Mouse (Mus musculus) heart, adult 8-10 months (tissue): Measurements from ENCODE around the gene Gcnt2. TPM values are rescaled to one million over a fixed set of nuclear protein-coding genes. Genes with fewer than 3 reads are reported as not detected.
A peak's percentile ranks its signal among the peaks of the same experiment; 100 is the strongest.
"Not testable (repeated sequence)": the region's sequence is repeated elsewhere in the genome, so short reads cannot be mapped to it uniquely, and the experiment has no call there.

Experiments used
- DNase-seq: peaks from one replicate; pipeline ENCODE4 v3.0.0; 2022; ENCODE audit warnings: low spot score
- total RNA-seq, 4 experiments: library from RNA; stranded (reverse); gene quantifications; 2 replicates each; pipeline ENCODE4 v1.2.4; 2022

Gene Gcnt2
- total RNA-seq, 4 experiments from 2014 or later = 6.2 to 9.7 (median 7.1) TPM

DNA sequence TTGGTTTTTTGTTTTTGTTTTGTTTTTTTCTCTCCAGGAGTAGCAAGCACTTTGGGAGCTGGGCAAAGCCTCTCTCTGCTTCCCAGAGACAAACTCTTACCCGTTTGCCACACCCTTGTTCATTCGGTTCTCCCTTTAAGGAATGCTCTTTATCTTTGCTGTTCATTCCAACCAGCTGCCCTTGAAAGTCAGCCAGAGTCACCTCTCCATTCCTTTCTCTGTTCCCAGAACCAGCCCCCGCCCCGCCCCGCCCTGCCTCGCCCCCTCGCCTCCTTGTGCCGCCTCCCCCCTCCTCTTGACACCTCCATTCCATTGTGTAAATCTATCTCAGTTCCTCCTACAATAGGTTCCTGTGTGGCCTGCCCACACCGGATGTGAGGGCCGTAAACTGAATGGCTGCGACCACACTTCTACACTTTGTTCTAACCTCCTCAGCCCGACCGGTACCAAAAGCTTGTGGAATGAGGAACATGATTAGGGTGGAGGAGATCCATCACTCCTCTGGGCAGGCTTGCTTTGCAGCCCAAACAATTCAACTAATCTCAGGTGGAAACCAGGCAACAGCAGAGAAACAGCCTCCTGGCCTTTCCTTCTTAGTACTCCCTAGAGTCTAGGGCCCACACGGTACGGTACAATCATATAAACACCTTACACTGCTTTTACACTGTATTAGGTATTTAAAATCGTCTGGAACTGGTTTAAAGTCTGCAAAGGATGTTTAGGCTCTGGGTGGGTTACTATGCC, 9.5 kb downstream of the Gcnt2 start:
- no peak for DNase-seq

GRCm38 (mm10) chr13:40874021-40874420, 14.5 kb downstream of the Gcnt2 start:
- DNase-seq = no peak

DNA sequence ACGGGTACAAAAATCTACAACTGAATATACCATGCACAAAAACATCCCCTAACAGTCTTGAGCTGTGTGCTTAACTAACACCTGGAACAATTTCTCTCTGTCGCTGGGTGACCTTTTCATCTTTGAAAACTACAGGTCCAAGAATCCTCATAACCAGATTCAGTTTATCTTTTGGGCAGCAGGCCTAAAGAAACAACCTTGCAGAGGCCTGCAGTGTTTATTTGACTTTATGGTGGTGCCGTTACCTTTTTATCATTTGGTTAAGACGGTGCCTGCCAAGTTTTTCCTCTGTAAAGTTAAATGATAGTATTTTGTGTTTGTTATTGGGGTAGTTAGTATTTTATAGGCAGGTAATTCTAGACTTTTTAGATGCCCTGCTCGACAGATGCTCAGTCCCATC, 15.9 kb downstream of the Gcnt2 start:
- no peak for DNase-seq

- DNase-seq = no peak
Observed at GRCm38 (mm10) chr13:40877589-40877988, 18.0 kb downstream of the Gcnt2 start.

DNA sequence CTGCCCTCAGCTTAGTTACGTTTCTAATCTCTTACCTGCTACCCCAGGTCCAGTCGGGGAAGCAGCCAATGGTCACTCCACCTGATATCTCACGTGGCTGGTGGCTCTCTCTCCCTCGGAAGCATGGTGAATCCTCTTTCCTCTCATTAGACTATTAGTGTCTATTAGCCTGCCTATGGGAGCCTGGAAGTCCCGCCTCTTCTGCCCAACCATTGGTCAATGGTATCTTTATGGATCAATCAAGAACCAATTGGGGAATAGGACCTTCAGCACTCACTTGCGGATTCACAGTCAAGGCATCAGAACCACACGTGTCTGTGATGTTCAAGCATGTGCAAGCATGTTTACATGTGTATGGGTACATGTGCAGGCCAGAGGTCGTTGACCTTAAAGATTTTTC, 21.0 kb downstream of the Gcnt2 start:
- DNase-seq = no peak

DNA sequence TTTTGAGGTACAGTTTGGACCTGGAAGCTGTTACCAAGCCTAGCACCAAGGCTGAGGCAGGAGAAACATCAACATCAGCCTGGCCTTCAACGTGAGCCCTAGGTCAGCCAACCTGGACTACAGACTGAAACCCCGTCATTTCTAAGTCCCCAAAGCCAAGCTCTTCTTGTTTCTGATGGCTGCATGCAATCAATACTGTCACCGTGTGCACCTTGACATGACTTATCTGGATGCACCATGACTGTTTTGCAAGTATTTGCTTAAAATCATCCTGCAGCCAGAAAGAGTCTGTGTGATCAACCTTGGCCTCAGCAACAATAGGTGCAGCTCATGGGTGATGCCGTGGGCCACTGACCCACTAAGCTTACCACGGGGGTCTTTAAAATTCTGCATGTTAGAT, 23.1 kb downstream of the Gcnt2 start:
- no peak for DNase-seq

DNA sequence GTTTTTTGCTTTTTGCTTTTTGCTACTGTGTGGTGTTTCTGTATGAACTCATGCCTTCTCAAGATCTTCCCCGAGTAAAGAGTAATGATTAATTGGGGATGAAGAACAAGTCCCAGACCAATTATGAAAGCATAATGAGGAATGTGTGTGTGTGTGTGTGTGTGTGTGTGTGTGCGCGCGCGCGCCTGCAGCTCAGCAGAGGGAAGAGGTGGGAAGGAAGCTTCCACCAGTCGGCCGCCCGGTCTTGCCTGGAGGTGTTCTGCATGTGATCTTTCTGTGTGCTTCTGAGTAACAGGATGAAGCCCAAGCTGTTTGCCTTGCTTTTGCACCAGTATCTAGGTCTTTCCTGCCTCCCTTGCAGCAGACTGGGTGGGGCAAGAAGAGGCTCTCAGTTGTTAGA, 24.3 kb downstream of the Gcnt2 start:
- no peak for DNase-seq

DNA sequence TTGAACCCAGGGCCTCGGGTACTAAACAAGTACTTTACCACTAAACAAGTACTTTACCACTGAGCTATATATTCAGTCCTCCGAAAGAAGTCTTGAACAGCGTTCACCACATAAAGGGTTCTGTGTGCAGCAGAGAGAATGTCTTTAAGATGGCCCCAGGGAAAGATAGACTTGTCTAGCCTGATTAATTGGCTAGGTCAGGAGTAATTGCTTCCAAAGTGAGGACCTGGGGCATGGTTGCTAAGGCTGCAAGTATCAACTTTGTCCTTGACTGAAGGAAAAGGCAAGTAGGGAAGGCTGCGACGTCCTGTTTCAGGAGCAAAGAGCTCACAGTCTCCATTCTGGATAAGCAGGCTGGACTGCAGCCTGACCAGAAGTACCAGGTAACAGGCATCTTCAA, 25.3 kb downstream of the Gcnt2 start:
- DNase-seq = no peak

DNA sequence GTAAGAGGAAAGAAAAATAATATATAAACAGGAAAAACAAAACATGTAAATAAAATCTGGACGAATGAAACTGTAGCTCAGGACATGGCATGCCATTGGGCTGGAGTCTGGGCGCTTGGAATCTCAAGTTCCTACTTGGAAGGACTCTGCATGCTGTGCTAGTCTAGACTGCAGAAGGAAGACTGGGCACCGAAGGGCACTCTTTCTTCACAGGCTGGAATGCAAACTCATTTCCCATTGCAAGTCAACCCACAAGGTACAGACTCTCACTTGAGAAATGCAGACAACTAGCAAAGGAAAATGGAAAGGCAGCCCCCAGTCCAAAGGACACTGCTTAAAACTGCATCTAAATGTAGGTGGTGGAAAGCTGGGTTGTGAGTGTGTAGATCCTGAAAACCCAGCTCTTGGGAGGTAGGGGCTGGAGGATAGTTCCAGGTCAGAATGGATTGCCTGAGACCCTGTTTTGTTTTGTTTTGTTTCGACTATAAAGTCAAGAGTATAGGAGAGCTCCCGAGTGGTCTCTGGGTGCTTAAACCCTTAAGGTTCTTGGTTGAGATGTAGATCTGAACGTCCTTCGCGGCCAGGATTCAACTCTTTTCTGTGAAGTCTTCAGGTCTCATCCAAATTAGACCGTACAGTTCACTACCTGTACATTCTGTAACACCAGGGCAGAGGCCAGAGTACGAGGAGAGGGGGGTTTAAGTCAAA, 26.5 kb downstream of the Gcnt2 start:
- no peak for DNase-seq

DNA sequence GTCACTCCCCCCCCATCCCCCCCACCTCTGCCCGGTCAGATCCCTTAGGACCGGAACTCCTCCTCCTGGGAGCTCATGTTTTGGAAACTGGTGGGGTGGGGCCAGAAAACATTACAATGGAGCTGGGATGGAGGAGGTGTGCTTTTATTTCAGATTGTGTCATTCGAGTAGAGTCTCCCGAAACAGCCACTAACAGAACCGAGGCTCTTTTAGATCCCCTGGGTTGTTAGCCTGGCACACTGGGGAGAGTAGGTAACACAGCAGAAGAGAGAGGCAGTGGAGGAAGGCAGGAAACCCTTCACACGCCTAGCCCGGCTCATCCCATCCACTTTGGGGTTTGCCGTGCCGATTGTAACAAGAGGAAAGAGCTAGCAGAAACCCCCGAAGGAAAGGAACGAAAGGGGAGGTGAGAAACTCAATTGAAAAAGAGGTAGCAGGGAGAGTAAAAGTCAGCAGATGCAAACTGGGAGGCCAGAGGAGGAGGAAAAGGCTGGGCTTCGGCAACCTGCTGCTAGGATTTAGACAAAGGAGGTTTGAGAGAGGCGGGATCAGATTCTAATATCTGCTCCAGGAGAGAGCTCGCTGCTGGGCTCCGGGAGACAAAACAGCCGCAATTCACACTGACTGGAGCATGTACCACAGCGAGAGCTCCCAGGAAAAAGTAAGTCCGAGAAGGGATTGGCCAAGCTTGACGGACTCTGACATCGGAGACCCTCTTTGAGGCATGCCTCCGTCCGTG, 27.3 kb downstream of the Gcnt2 start:
- DNase-seq = no peak

DNA sequence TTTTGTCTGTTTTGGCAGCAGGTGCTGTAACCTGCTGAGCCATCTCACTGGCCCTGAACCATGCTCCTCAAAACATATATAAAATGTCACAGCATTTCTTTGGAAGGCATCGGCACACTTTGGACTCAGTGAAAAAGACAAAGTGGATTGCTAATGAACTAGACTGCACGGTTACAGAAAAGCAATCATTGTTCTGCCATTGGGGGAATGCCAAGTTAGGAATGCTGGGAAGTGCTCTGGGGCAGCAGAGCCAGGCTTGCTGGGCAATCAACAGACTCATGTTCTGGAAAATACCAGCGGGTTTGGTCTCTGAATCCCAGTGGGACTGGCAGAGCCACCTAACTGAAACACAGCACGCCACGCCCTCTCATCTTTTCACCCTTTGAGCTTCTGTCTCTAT, 31.0 kb downstream of the Gcnt2 start:
- no peak for DNase-seq

DNA sequence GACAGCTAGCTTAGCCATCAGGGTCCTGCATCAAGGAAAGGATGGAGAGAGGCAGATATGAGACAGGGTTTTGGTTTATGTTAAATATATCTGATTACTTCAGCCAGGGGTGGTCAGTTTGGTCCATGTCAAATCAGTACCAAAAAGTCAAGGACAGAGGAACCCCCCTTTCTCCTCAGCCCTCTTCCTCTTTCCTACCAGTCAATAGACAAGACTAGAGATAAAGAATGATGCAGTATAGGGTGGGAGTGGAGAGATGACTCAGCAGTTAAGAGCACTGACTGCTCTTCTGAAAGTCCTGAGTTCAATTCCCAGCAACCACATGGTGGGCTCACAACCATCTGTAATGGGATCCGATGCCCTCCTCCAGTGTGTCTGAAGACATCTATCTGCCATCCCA, 31.8 kb downstream of the Gcnt2 start:
- not testable (repeated sequence) for DNase-seq

GRCm38 (mm10) chr13:40892043-40892442, 32.5 kb downstream of the Gcnt2 start:
- peak; percentile 41 for DNase-seq

- no peak for DNase-seq
Observed at GRCm38 (mm10) chr13:40892547-40892946, 33.0 kb downstream of the Gcnt2 start.

GRCm38 (mm10) chr13:40893573-40893972, 34.0 kb downstream of the Gcnt2 start:
- no peak for DNase-seq

GRCm38 (mm10) chr13:40898049-40898690, 38.6 kb downstream of the Gcnt2 start:
- not testable (repeated sequence) for DNase-seq

DNA sequence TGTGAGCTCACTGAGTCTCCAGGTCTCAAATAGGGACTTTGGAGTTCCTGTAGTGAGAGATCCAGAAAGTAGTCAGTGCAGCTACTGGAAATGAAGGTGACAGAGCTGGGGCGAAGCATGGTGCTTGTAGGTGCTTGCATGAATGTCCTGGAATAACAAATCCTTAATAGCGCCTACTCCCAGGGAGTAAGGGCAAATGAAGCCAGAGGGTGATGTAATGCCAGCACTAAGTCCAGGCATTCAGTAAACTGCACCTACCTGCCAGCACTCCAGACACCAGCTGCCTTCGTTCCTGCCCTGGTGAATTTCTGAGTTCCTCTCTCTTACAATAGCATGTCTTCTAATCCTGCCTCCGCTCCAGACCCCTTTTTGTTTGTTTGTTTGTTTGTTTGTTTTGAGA, 39.1 kb downstream of the Gcnt2 start:
- DNase-seq = no peak

DNA sequence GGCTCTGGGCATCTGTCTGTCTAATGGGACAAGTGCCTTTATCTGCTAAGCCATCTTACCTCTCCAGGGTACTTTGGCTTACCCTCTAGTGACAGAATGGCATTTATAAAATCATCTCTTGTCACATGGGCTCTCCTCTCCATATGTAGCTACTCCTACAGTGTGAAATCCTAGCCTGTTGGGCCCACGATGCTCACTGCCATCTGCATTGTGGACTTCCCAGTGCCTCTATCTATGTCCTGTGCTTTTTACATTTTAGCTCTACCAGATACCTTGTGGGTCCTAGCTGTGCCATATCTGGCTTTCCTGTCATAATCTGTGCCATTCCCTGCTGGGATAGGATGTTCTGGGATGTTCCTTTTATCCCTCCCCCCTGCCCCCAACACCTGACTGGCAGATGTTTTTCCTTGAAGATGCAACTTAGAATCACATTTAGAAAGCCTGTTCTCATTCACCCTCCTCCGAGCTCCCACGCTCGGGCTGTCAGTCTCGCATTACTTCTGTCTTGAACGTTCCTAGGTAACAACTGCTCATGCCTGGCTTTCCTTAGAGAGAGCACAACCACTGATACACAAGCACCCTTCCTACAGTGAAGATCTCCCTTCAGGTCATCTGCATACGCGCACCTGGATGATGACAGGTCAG, 39.9 kb downstream of the Gcnt2 start:
- DNase-seq = no peak

DNA sequence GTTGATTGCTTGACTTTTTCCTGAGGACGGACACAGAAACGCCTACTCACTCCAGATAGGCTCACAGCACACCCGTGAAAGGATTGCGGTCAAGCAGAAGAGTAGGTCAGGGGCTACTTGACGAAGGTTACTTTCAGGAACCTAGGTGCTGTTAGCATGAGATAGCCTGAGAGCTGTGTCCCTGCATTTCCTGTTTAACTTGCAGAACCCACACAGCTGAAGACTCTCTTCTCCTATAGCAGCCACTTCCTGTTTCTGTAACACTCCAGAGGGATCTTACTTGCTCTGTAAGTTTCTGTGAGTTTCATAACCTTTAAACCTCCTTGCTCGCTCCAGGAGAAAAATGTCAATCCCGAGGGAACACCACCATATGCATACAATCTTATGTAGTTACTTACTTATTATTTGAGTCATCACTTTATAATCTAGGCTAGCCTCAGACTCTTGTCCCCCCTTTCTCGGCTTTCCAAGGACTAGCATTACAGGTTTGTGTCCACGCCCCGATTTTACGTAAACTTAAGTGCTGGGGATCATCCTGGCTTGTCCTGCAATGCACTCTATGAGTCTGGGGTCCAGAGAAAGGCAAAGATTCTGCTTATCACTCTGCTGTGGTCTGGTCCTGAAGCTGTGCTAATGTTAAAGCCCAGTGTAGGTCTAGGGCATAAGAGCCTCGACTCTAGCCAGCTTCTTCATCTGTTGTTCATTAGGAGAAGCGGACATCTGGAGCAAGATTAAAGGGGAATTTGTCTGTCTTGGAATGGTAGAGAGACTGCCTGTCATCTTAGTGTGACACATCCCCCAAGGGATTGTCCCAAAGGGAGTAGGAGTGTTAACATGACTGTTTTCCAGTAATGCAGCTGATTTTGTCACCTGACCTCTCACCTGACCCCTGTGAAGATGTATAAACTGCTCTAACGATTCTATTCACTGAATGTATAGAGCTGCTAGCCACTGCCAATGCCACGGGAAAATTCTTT, 40.7 kb downstream of the Gcnt2 start:
- DNase-seq = no peak

DNA sequence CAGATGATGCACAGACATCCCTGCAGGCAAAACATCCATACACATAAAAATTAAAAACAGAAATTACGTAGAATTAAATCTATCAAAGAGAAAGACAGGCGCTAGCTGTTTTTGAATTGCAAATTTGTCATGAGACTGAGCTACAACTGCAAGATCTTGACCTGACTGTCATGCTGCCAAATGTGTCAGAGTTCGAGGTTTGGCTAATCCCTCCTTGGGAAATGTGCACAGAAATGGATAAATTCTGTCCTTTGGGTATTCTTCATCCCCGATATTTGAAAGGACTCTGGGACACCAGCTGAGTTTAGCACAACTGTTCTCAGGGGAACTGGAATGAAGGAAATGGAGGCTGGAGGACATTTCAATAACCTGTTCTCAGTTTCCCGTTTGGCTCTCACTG, 41.7 kb downstream of the Gcnt2 start:
- peak; percentile 44 for DNase-seq
